Mouse (Mus musculus) kidney, adult 2 months (tissue): ENCODE measurements around the gene Tbxas1.

Experiments
- CTCF ChIP-seq: fragments of 200-500 bp; conservative IDR thresholded peaks from 2 replicates; pipeline ENCODE4 v1.5.1; 2011; ENCODE audit warnings: low read depth, mild to moderate bottlenecking, control low read depth, low read length, moderate library complexity, mixed read lengths; ENCODE audit not compliant: insufficient read depth, insufficient read length
- POLR2A ChIP-seq: fragments of 200-500 bp; IDR thresholded peaks from one replicate; pipeline ENCODE4 v1.6.1; 2011; ENCODE audit warnings: low read depth, low read length, control low read depth

GRCm38 (mm10) chr6:38966839-38967238 is 91.6 kb downstream of the Tbxas1 start:
- no peak for TF ChIP-seq POLR2A
- no peak for TF ChIP-seq CTCF
